Mouse (Mus musculus) olfactory bulb, adult 2 months (tissue): ENCODE measurements around the gene Plod2.

Source experiments
- CTCF ChIP-seq: fragments of 200-500 bp; IDR thresholded peaks from 2 replicates; pipeline ENCODE4 v1.5.1; 2012; ENCODE audit warnings: low read depth, mild to moderate bottlenecking, low read length, moderate library complexity; ENCODE audit not compliant: insufficient read depth
- POLR2A ChIP-seq: fragments of 200-500 bp; IDR thresholded peaks from 2 replicates; pipeline ENCODE4 v1.6.1; 2012; ENCODE audit warnings: mild to moderate bottlenecking, low read depth, low read length, moderate library complexity; ENCODE audit not compliant: insufficient read depth

DNA sequence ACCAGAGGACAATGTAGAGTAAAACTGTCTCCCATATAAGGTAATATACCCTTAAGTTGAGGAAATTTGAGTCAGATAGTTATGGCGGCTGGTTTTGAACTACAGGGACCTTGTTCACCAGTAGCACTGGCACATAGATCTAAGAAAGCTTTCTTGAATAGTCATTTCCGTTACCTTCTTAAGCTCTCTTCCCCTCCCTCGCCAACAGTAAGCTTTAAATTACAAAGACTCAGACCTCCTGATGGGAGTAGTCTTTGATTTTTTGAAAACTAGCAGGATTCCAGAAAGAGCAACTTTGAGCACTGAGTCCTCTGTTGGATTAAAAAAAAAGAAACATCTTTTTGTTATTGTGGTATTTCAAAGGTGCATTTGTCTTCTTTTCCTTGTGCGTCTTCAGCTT is 61.5 kb downstream of the Plod2 start:
- TF ChIP-seq POLR2A (no peak), CTCF (no peak)
